In genomic region chr10:110991307-110992046, GRCm38 (mm10) we compare ENCODE assay signal across 10 mouse cellular contexts. TPM values are rescaled to one million over a fixed set of nuclear protein-coding genes. Genes with fewer than 3 reads are reported as not detected.
DNase-seq lines count a peak whose midpoint lies in the region; ATAC-seq lines count a peak whose summit lies in the region.
"Had no signal": no experiment of that assay in that cellular context is flagged by ENCODE, and none has a peak within 500 bp of the region (broad histone marks: within the 10 kb centered on the region; RNA-seq: fewer than 3 reads in every experiment).

No protein-coding gene starts in this region.

- no peaks in the 10 kb centered on the region for H3K27me3 ChIP-seq in forebrain, embryonic 12.5 days
- H3K27me3 ChIP-seq in forebrain, embryonic 16.5 days (replicated peaks; ENCODE audit: control insufficient read depth, insufficient read depth, low read length): no peaks in the 10 kb centered on the region
- no peaks in the 10 kb centered on the region for H3K27me3 ChIP-seq in hindbrain, embryonic 16.5 days (replicated peaks; ENCODE audit: control insufficient read depth, insufficient read depth, low read length)
- no peaks in the 10 kb centered on the region for H3K27me3 ChIP-seq in hindbrain, embryonic 11.5 days (ENCODE audit: control insufficient read depth, insufficient read depth, low read length)
- H3K27me3 ChIP-seq in embryonic facial prominence, embryonic 12.5 days: no peaks in the 10 kb centered on the region
- no peaks in the 10 kb centered on the region for H3K27me3 ChIP-seq in midbrain, embryonic 11.5 days (ENCODE audit: control insufficient read depth, insufficient read depth, low read length)
- H3K27me3 ChIP-seq: intestine, embryonic 15.5 days had no signal

- no peak overlapping the region for H3K4me3 ChIP-seq in forebrain, embryonic 12.5 days (replicated peaks)
- no peak overlapping the region for H3K4me3 ChIP-seq in forebrain, embryonic 16.5 days (replicated peaks; ENCODE audit: low read length)
- H3K4me3 ChIP-seq in hindbrain, embryonic 16.5 days (ENCODE audit: low read length): no peak overlapping the region
- no peak overlapping the region for H3K4me3 ChIP-seq in hindbrain, embryonic 11.5 days (ENCODE audit: low read depth, low read length)
- H3K4me3 ChIP-seq in embryonic facial prominence, embryonic 12.5 days: no peak overlapping the region
- no peak overlapping the region for H3K4me3 ChIP-seq in midbrain, embryonic 11.5 days (ENCODE audit: low read depth, low read length)
- H3K4me3 ChIP-seq: intestine, embryonic 15.5 days had no signal

- no peaks in the 10 kb centered on the region for H3K36me3 ChIP-seq in forebrain, embryonic 12.5 days (replicated peaks)
- no peaks in the 10 kb centered on the region for H3K36me3 ChIP-seq in forebrain, embryonic 16.5 days (ENCODE audit: control insufficient read depth, insufficient read depth)
- no peaks in the 10 kb centered on the region for H3K36me3 ChIP-seq in hindbrain, embryonic 16.5 days (ENCODE audit: control insufficient read depth, insufficient read depth, low read length)
- no peaks in the 10 kb centered on the region for H3K36me3 ChIP-seq in hindbrain, embryonic 11.5 days (ENCODE audit: control insufficient read depth, insufficient read depth, low read length)
- H3K36me3 ChIP-seq in embryonic facial prominence, embryonic 12.5 days: no peaks in the 10 kb centered on the region
- H3K36me3 ChIP-seq in midbrain, embryonic 11.5 days (ENCODE audit: control insufficient read depth, insufficient read depth, low read length): no peaks in the 10 kb centered on the region
- H3K36me3 ChIP-seq: intestine, embryonic 15.5 days had no signal

- WGBS in forebrain, embryonic 12.5 days: 78% methylated on average over 6 of the region's 6 CpGs
- WGBS in forebrain, embryonic 16.5 days: 78% methylated on average over 6 of the region's 6 CpGs
- WGBS in hindbrain, embryonic 16.5 days: 84% methylated on average over 6 of the region's 6 CpGs
- 84% methylated on average over 6 of the region's 6 CpGs for WGBS in hindbrain, embryonic 11.5 days
- 67% methylated on average over 6 of the region's 6 CpGs for WGBS in embryonic facial prominence, embryonic 12.5 days
- WGBS in midbrain, embryonic 11.5 days: 67% methylated on average over 6 of the region's 6 CpGs

- no peak overlapping the region for H3K4me2 ChIP-seq in forebrain, embryonic 12.5 days
- no peak overlapping the region for H3K4me2 ChIP-seq in forebrain, embryonic 16.5 days (ENCODE audit: low read length)
- no peak overlapping the region for H3K4me2 ChIP-seq in hindbrain, embryonic 16.5 days (ENCODE audit: low read length)
- no peak overlapping the region for H3K4me2 ChIP-seq in hindbrain, embryonic 11.5 days (replicated peaks; ENCODE audit: low read depth, low read length)
- no peak overlapping the region for H3K4me2 ChIP-seq in embryonic facial prominence, embryonic 12.5 days (replicated peaks)
- no peak overlapping the region for H3K4me2 ChIP-seq in midbrain, embryonic 11.5 days
- H3K4me2 ChIP-seq: intestine, embryonic 15.5 days had no signal

- no peak overlapping the region for H3K27ac ChIP-seq in forebrain, embryonic 12.5 days
- no peak overlapping the region for H3K27ac ChIP-seq in forebrain, embryonic 16.5 days (ENCODE audit: low read length)
- H3K27ac ChIP-seq in hindbrain, embryonic 16.5 days (ENCODE audit: low read depth, low read length): no peak overlapping the region
- H3K27ac ChIP-seq in hindbrain, embryonic 11.5 days (ENCODE audit: low read depth, low read length): no peak overlapping the region
- H3K27ac ChIP-seq in embryonic facial prominence, embryonic 12.5 days: no peak overlapping the region
- no peak overlapping the region for H3K27ac ChIP-seq in midbrain, embryonic 11.5 days (ENCODE audit: low read depth, low read length)
- H3K27ac ChIP-seq: intestine, embryonic 15.5 days had no signal

- DNase-seq in hindbrain, embryonic 11.5 days (ENCODE audit: low spot score): no peak
- no peak for DNase-seq in midbrain, embryonic 11.5 days (ENCODE audit: low spot score, missing footprints)
- DNase-seq in cerebellum, postnatal 25 days: no peak
- DNase-seq in adrenal gland, postnatal 14 days: no peak
- DNase-seq: thymus, adult 18-20 months had no signal

- peaks cover 27% of the 10 kb centered on the region for H3K4me1 ChIP-seq in forebrain, embryonic 12.5 days
- H3K4me1 ChIP-seq in forebrain, embryonic 16.5 days (replicated peaks; ENCODE audit: control insufficient read depth, insufficient read depth, low read length): 0 out of 2 replicates have a peak, but pooled peaks cover 5% of the 10 kb centered on the region
- peaks cover 14% of the 10 kb centered on the region for H3K4me1 ChIP-seq in hindbrain, embryonic 16.5 days (ENCODE audit: control insufficient read depth, insufficient read depth, low read depth, low read length)
- no peaks in the 10 kb centered on the region for H3K4me1 ChIP-seq in hindbrain, embryonic 11.5 days (replicated peaks; ENCODE audit: control insufficient read depth, insufficient read depth, low read length)
- H3K4me1 ChIP-seq in embryonic facial prominence, embryonic 12.5 days: no peaks in the 10 kb centered on the region
- H3K4me1 ChIP-seq in midbrain, embryonic 11.5 days (ENCODE audit: control insufficient read depth, insufficient read depth, low read length): peaks cover 19% of the 10 kb centered on the region

- no peaks in the 10 kb centered on the region for H3K9me3 ChIP-seq in forebrain, embryonic 12.5 days
- H3K9me3 ChIP-seq in forebrain, embryonic 16.5 days (ENCODE audit: control insufficient read depth, low read length): no peaks in the 10 kb centered on the region
- no peaks in the 10 kb centered on the region for H3K9me3 ChIP-seq in hindbrain, embryonic 16.5 days (ENCODE audit: control insufficient read depth, low read length)
- no peaks in the 10 kb centered on the region for H3K9me3 ChIP-seq in hindbrain, embryonic 11.5 days (ENCODE audit: control insufficient read depth, low read length)
- no peaks in the 10 kb centered on the region for H3K9me3 ChIP-seq in embryonic facial prominence, embryonic 12.5 days
- no peaks in the 10 kb centered on the region for H3K9me3 ChIP-seq in midbrain, embryonic 11.5 days (ENCODE audit: control insufficient read depth, low read length)
- H3K9me3 ChIP-seq: intestine, embryonic 15.5 days had no signal

- ATAC-seq in forebrain, embryonic 12.5 days (ENCODE audit: low FRiP score): 0 out of 2 replicates have a peak, but pooled peaks have one; percentile 39
- no peak for ATAC-seq in forebrain, embryonic 16.5 days
- peak; percentile 35; the same call in 1 of the 2 replicates for ATAC-seq in hindbrain, embryonic 16.5 days
- ATAC-seq in hindbrain, embryonic 11.5 days (ENCODE audit: low FRiP score): no peak
- ATAC-seq in embryonic facial prominence, embryonic 12.5 days (ENCODE audit: insufficient number of reproducible peaks, insufficient read depth, low FRiP score, low TSS enrichment): peak; percentile 54; the same call in 1 of the 2 replicates
- ATAC-seq in midbrain, embryonic 11.5 days (ENCODE audit: low FRiP score): peak; percentile 43

- peak overlapping the region; percentile 33; the same call in 1 of the 2 replicates for H3K9ac ChIP-seq in forebrain, embryonic 12.5 days
- H3K9ac ChIP-seq in forebrain, embryonic 16.5 days (replicated peaks; ENCODE audit: low read depth, low read length): no peak overlapping the region
- H3K9ac ChIP-seq in hindbrain, embryonic 16.5 days (ENCODE audit: low read depth, low read length): no peak overlapping the region
- no peak overlapping the region for H3K9ac ChIP-seq in hindbrain, embryonic 11.5 days (ENCODE audit: low read depth, low read length)
- no peak overlapping the region for H3K9ac ChIP-seq in embryonic facial prominence, embryonic 12.5 days
- H3K9ac ChIP-seq in midbrain, embryonic 11.5 days (ENCODE audit: low read length): no peak overlapping the region
- H3K9ac ChIP-seq: intestine, embryonic 15.5 days had no signal

RNA-seq across cellular contexts. Expression of gene Zdhhc17, which starts 18.5 kb away (rescaled TPM):
- polyA plus RNA-seq in forebrain, embryonic 12.5 days (2016; fragmentation: Nextera tagmentation; extraction: Ambion mirVana): 40.2 and 45.2 TPM in 2 replicates
- polyA plus RNA-seq in forebrain, embryonic 16.5 days (2015; fragmentation: Nextera tagmentation; extraction: Ambion mirVana): 60.7 and 63.6 TPM in 2 replicates
- 51.2 TPM in 2 replicates for polyA plus RNA-seq in hindbrain, embryonic 16.5 days (2015; fragmentation: Nextera tagmentation; extraction: Ambion mirVana)
- polyA plus RNA-seq in hindbrain, embryonic 11.5 days (2014; fragmentation: Nextera tagmentation; extraction: Ambion mirVana): 33.3 and 39.0 TPM in 2 replicates
- polyA plus RNA-seq in embryonic facial prominence, embryonic 12.5 days (2016; fragmentation: Nextera tagmentation; extraction: Ambion mirVana): 35.2 and 38.4 TPM in 2 replicates
- 29.5 and 30.3 TPM in 2 replicates for polyA plus RNA-seq in midbrain, embryonic 11.5 days (2014; fragmentation: Nextera tagmentation; extraction: Ambion mirVana)
- total RNA-seq in adrenal gland, postnatal 14 days (2021): 33.6 and 37.1 TPM in 2 replicates

Comparison
In these comparisons a context has a peak if more than half of its experiments do, and no peak if none do; other contexts are left out.
1. ATAC-seq: peak in forebrain, embryonic 12.5 days (single experiment), hindbrain, embryonic 16.5 days (single experiment), embryonic facial prominence, embryonic 12.5 days (single experiment) and midbrain, embryonic 11.5 days (single experiment); none in forebrain, embryonic 16.5 days (single experiment) and hindbrain, embryonic 11.5 days (single experiment).